Mouse (Mus musculus) kidney, adult 10 weeks (tissue): Measurements from ENCODE around the gene Tagln. TPM values are rescaled to one million over a fixed set of nuclear protein-coding genes. Genes with fewer than 3 reads are reported as not detected.

Source experiments
- polyA plus RNA-seq: library from polyadenylated mRNA; stranded (reverse); fragments of 350-450 nt; fragmentation: Illumina TruSeq; extraction: RNeasy Lipid Tissue Mini Kit (QIAGEN cat#74804); gene quantifications from one replicate; pipeline ENCODE4 v1.2.3, GENCODE M21; 2014; ENCODE audit warnings: low read depth, low replicate concordance

Gene Tagln
- 19.5 TPM for polyA plus RNA-seq

GRCm38 (mm10) chr9:45935628-45936210 lies at the start of gene Tagln:
Gene Tagln, minus strand, starts transcription at chr9:45936058.

GRCm38 (mm10) chr9:45955107-45955963 lies 19.5 kb upstream of the Tagln start, which contains the start of gene Sidt2:
Gene Sidt2, minus strand, starts transcription at chr9:45955258.

DNA sequence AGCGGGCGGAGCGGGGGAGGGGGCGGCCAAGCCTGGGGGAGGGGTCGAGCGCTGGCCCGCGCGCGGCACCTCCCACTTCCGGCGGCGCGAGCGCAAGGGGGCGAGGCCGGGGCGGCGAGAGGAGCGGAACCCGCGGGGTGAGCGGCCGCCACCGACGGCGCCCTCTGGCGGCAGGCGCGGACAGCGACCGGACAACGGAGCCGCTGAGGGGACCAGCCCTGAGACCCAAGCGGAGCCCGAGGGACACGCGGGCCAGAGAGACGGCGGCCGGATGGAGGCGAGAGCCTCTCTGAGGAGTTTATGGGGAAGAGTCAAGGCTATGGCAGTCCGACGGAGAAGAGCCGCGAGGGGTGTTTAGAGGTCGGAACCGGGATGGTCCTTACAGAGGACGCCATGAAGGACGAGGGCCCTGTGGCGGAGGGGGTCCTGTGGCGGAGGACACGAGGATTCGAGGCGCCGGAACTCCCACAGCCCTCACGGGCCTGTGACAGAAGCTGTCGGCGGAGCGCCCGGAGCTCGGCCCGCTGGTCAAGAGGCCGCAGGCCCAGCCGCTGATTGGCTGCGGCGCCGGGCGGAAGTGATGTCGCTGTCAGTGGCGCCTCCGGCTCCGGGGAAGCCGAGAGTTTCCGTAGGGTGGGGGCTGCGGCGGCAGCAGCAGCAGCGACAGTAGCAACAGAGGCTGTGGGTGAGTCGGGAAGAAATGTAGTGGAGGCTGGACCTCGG lies 29.3 kb downstream of the Tagln start, which contains the start of the genes Pcsk7 and Rnf214:
Gene Pcsk7, plus strand, starts transcription at position 143 of the 723 bp plus-strand sequence.
Gene Rnf214, minus strand, starts transcription at position 557 of the 723 bp plus-strand sequence.

Other genes starting within 250 kb of the Tagln start
- 1.1 TPM for gene Cep164, start 107.4 kb downstream of the Tagln start, polyA plus RNA-seq
- 22.4 TPM for gene Bace1, start 97.5 kb downstream of the Tagln start, polyA plus RNA-seq
- gene Pcsk7, start 29.6 kb downstream of the Tagln start, polyA plus RNA-seq: 2.3 TPM
- 68.9 TPM for gene Rnf214, start 29.1 kb downstream of the Tagln start, polyA plus RNA-seq
- gene Sidt2, start 19.2 kb upstream of the Tagln start, polyA plus RNA-seq: 7.8 TPM
- gene Pafah1b2, start 76.6 kb upstream of the Tagln start, polyA plus RNA-seq: 75.8 TPM
- gene Sik3, start 76.8 kb upstream of the Tagln start, polyA plus RNA-seq: 12.2 TPM